Mouse (Mus musculus): Measurements from ENCODE around the gene Enpp1. TPM values are rescaled to one million over a fixed set of nuclear protein-coding genes. Genes with fewer than 3 reads are reported as not detected.

Enpp1 gene
- total and polyA plus RNA-seq, 3 experiments = 0.12 to 0.15 TPM; not detected in 1

DNA sequence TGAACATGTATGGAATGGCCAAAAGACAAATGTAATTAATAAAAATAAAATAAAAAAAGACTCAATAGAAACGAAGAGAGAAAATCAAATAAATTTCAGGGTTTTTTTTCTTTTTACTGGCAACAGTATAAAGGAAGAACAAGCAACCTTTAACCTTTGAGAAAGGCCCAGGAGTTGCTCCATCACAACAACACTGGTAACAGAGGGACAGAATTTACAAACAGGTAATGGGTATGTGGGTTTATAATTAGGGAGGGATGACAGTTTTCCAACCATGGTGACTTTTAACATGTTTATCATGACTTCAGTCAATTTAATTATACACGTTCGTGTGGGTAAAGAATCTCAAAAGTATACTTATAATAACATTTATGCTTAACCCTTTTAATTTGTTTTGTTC, 15.2 kb downstream of the Enpp1 start:
- no peaks in the 10 kb centered on the region for H3K36me3 ChIP-seq (ENCODE audit: control insufficient read depth in 1 of 2, insufficient read depth in 2 of 2, low read length in 2 of 2)
- no peak overlapping the region for H3K4me3 ChIP-seq (ENCODE audit: control insufficient read depth in 1 of 2, insufficient read depth in 1 of 2, low read depth in 2 of 2, low read length in 2 of 2)
- no peaks in the 10 kb centered on the region for H3K9me3 ChIP-seq (replicated peaks; ENCODE audit: insufficient read depth, low read length)
- no peak for DNase-seq (ENCODE audit: low read depth, low spot score)
- H3K27ac ChIP-seq (ENCODE audit: control insufficient read depth, low read depth, low read length) = no peak overlapping the region
- no peaks in the 10 kb centered on the region for H3K79me2 ChIP-seq (ENCODE audit: control insufficient read depth, insufficient read depth, low read length, poor library complexity)
- no peaks in the 10 kb centered on the region; a peak in 2 of 4 replicates for H3K27me3 ChIP-seq (ENCODE audit: control insufficient read depth in 1 of 2, insufficient read depth in 2 of 2, low read length in 2 of 2)
- H3K9ac ChIP-seq (ENCODE audit: control insufficient read depth, low read depth, low read length, poor library complexity, severe bottlenecking) = no peak overlapping the region
- TF ChIP-seq CTCF (IDR thresholded peaks at IDR 0.05 in 2 of 3, conservative IDR thresholded peaks at IDR 0.05 in 1 of 3; ENCODE audit: control insufficient read depth in 1 of 3, insufficient read depth in 1 of 3, low read depth in 2 of 3, low read length in 3 of 3, poor library complexity in 1 of 3, severe bottlenecking in 1 of 3) (no peak), MAFK (IDR thresholded peaks at IDR 0.05; ENCODE audit: borderline replicate concordance, low read depth, low read length) (no peak), RCOR1 (IDR thresholded peaks at IDR 0.05; ENCODE audit: low read depth, low read length) (no peak), HCFC1 (IDR thresholded peaks at IDR 0.05; ENCODE audit: low read depth, low read length) (no peak), E2F4 (IDR thresholded peaks at IDR 0.05; ENCODE audit: borderline replicate concordance, low read depth, low read length) (no peak), MYB (IDR thresholded peaks at IDR 0.05; ENCODE audit: low read depth, low read length) (no peak), ZC3H11A (IDR thresholded peaks at IDR 0.05; ENCODE audit: low read depth, low read length) (no peak), NELFE (IDR thresholded peaks at IDR 0.05; ENCODE audit: low read depth, low read length) (no peak)
- no peaks in the 10 kb centered on the region for H3K4me1 ChIP-seq (ENCODE audit: control insufficient read depth in 1 of 2, insufficient read depth in 2 of 2, low read length in 2 of 2)

DNA sequence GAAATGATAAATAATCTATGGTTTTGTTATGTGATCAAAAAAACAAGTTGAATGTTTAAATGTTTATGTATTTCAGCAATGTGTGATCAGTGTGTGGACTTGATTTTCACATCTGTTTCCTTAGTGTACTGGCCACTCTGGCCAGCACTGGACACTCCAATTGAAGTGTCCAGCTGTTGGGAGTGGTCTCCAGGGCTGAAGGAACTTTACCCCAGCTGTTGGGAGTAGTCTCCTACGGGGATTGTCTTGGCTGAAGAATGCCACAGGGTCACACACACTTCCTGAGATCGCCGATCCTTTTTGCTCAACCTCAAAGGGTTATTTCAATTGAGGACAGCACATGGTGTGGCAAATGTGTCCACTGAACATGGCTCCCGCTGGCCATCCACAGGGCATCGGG, 16.2 kb downstream of the Enpp1 start:
- no peak for TF ChIP-seq USF1 (IDR thresholded peaks at IDR 0.05; ENCODE audit: low read depth, low read length)
- no peak for TF ChIP-seq MAX (IDR thresholded peaks at IDR 0.05; ENCODE audit: low read length)
- no peak for TF ChIP-seq MAZ (IDR thresholded peaks at IDR 0.05; ENCODE audit: low read depth, low read length)
- TF ChIP-seq TCF12 (IDR thresholded peaks at IDR 0.05; ENCODE audit: low read depth, low read length) = no peak
- TF ChIP-seq JUND (IDR thresholded peaks at IDR 0.05; ENCODE audit: low read depth, low read length) = no peak

DNA sequence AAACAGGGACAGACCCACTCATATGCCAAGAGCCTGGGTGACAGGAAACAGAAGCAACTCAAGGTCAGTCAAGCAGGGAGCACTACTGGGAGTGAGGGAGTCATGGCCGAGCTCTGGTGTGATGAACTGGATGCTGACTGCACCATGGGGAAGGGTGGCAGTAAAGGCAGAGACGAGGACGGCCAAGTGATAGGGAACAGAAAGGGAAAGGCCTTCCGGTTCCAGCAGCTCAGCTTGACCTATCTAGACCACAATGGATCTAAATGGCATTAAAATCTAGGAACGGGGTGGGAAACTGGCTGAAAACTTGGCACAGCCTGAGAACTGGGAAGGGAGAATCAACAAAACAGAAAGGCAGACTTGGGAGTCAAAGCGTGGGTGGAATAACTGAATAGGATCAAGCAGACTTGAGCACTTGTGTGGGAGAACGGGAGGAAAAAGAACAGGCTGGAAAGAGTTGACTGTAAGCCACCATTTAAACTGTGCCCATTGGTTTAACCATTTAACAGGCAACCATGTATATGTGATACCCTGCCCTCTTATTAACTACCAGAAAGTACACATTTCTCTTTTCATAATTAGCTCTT, 29.3 kb downstream of the Enpp1 start:
- no peaks in the 10 kb centered on the region for H3K79me2 ChIP-seq (ENCODE audit: control insufficient read depth, insufficient read depth, low read length, poor library complexity)
- H3K36me3 ChIP-seq (ENCODE audit: control insufficient read depth in 1 of 2, insufficient read depth in 2 of 2, low read length in 2 of 2) = no peaks in the 10 kb centered on the region
- DNase-seq (ENCODE audit: low read depth, low spot score) = no peak
- H3K4me3 ChIP-seq (ENCODE audit: control insufficient read depth in 1 of 2, insufficient read depth in 1 of 2, low read depth in 2 of 2, low read length in 2 of 2) = no peak overlapping the region
- H3K9ac ChIP-seq (ENCODE audit: control insufficient read depth, low read depth, low read length, poor library complexity, severe bottlenecking) = no peak overlapping the region
- no peaks in the 10 kb centered on the region for H3K9me3 ChIP-seq (replicated peaks; ENCODE audit: insufficient read depth, low read length)
- H3K27ac ChIP-seq (ENCODE audit: control insufficient read depth, low read depth, low read length) = no peak overlapping the region
- no peaks in the 10 kb centered on the region for H3K4me1 ChIP-seq (ENCODE audit: control insufficient read depth in 1 of 2, insufficient read depth in 2 of 2, low read length in 2 of 2)
- no peaks in the 10 kb centered on the region; a peak in 1 of 4 replicates for H3K27me3 ChIP-seq (ENCODE audit: control insufficient read depth in 1 of 2, insufficient read depth in 2 of 2, low read length in 2 of 2)
- TF ChIP-seq BHLHE40 (IDR thresholded peaks at IDR 0.05; ENCODE audit: borderline replicate concordance, low read depth, low read length) (no peak), CHD1 (IDR thresholded peaks at IDR 0.05; ENCODE audit: low read depth, low read length) (no peak), ELF1 (IDR thresholded peaks at IDR 0.05; ENCODE audit: low read depth, low read length) (no peak), GATA1 (IDR thresholded peaks at IDR 0.05; ENCODE audit: low read depth, low read length) (no peak), RAD21 (IDR thresholded peaks at IDR 0.05; ENCODE audit: low read depth, low read length) (no peak), CTCF (IDR thresholded peaks at IDR 0.05 in 2 of 3, conservative IDR thresholded peaks at IDR 0.05 in 1 of 3; ENCODE audit: control insufficient read depth in 1 of 3, insufficient read depth in 1 of 3, low read depth in 2 of 3, low read length in 3 of 3, poor library complexity in 1 of 3, severe bottlenecking in 1 of 3) (no peak), TBP (IDR thresholded peaks at IDR 0.05; ENCODE audit: low read depth, low read length) (no peak), JUND (IDR thresholded peaks at IDR 0.05; ENCODE audit: low read depth, low read length) (no peak), GABPA (IDR thresholded peaks at IDR 0.05; ENCODE audit: low read depth, low read length) (no peak), TCF12 (IDR thresholded peaks at IDR 0.05; ENCODE audit: low read depth, low read length) (no peak), MAZ (IDR thresholded peaks at IDR 0.05; ENCODE audit: low read depth, low read length) (no peak), ZC3H11A (IDR thresholded peaks at IDR 0.05; ENCODE audit: low read depth, low read length) (no peak), POLR2A (IDR thresholded peaks at IDR 0.05; ENCODE audit: control insufficient read depth in 1 of 2, insufficient read depth in 1 of 2, low read depth in 1 of 2, low read length in 2 of 2, poor library complexity in 1 of 2) (no peak), MAX (IDR thresholded peaks at IDR 0.05; ENCODE audit: low read length) (no peak), MAFK (IDR thresholded peaks at IDR 0.05; ENCODE audit: borderline replicate concordance, low read depth, low read length) (no peak), NRF1 (IDR thresholded peaks at IDR 0.05; ENCODE audit: insufficient read depth, low read depth, low read length, poor library complexity, severe bottlenecking) (no peak), EP300 (IDR thresholded peaks at IDR 0.05; ENCODE audit: low read depth in 1 of 2, low read length in 2 of 2) (no peak), POLR2AphosphoS5 (IDR thresholded peaks at IDR 0.05; ENCODE audit: borderline replicate concordance, low read depth, low read length) (no peak), NELFE (IDR thresholded peaks at IDR 0.05; ENCODE audit: low read depth, low read length) (no peak)

More for the DNA sequence above, 16.2 kb downstream of the Enpp1 start:
- Histone ChIP-seq H3K9me3 (replicated peaks; ENCODE audit: insufficient read depth, low read length) (no peaks in the 10 kb centered on the region), H3K79me2 (ENCODE audit: control insufficient read depth, insufficient read depth, low read length, poor library complexity) (no peaks in the 10 kb centered on the region), H3K9ac (ENCODE audit: control insufficient read depth, low read depth, low read length, poor library complexity, severe bottlenecking) (no peak overlapping the region), H3K4me1 (ENCODE audit: control insufficient read depth in 1 of 2, insufficient read depth in 2 of 2, low read length in 2 of 2) (no peaks in the 10 kb centered on the region), H3K27ac (ENCODE audit: control insufficient read depth, low read depth, low read length) (no peak overlapping the region), H3K27me3 (ENCODE audit: control insufficient read depth in 1 of 2, insufficient read depth in 2 of 2, low read length in 2 of 2) (no peaks in the 10 kb centered on the region; a peak in 2 of 4 replicates), H3K36me3 (ENCODE audit: control insufficient read depth in 1 of 2, insufficient read depth in 2 of 2, low read length in 2 of 2) (no peaks in the 10 kb centered on the region), H3K4me3 (ENCODE audit: control insufficient read depth in 1 of 2, insufficient read depth in 1 of 2, low read depth in 2 of 2, low read length in 2 of 2) (no peak overlapping the region)
- DNase-seq (ENCODE audit: low read depth, low spot score) = no peak

All from MEL (cell line).